Mouse (Mus musculus) spleen, embryonic (tissue): Measurements from ENCODE around the gene Zfp280d.

Experiments used
- CTCF ChIA-PET: fragments of 350-600 bp; sonication (Branson Sonifier 250); formaldehyde crosslinking; loops from one replicate; lab custom pipeline; 2022; lab: Charles Lee

Zfp280d gene

DNA sequence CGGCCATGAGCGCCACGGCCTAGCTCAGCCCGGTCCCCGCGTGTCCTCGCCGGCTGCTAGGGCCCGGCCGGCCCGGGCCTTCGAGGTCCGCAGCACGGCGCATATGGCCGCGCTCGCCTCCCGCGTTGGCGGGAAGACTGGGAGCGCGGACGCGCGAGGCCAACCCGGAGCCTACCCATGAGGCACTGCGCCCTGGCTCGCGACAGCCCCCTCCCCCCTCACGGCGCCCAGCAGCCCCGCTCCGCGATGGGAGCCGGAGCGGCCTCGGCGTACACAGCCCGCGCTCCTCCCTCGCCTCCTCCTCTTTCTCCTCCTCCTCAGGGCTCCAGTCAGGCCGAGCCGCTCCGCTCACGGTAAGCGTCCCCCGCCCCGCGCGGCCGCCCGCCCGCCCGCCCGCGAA, at the start of gene Zfp280d:
Gene Zfp280d (plus strand): TSS at position 184 of the 400 bp plus-strand sequence.
- CTCF ChIA-PET = no interaction called here

DNA sequence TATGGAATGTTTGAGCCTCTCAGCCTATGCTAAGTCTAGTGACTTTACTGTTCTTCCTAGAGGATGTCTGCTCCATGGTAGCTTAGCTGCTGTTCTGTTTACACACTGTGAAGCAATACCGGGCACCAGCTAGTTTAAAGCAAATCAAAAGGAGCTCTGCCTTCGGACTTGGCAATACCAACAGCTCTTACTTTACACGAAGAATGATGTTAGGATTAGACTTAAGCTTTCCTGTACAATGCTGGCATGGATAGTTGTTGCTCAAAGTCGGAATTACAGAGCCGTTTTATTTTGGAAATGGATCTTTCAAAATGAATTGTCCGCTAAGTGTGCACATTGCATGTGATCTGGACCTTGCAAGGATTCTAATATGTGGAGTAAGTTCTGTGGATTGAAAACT, 48.1 kb upstream of the Zfp280d start:
- CTCF ChIA-PET = no interaction called here

DNA sequence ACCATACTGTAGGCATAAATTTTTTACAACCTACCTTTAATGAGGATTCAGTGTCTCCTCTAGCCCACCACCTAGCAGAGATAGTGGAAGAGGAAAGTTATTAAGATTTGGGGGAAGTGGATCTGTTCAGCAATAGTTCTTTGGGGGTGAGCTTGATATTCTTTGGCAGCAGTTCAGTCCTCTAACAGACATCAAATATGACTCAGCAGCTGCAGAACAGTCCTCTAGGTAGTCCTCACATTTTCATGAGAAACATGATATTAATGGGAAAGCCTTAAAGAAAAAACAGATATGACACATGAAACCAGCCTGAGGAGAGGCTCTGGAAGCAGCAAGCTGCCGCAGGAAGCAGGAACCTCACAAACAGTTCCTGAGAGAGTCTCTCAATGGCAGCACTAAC, 22.0 kb upstream of the Zfp280d start:
- CTCF ChIA-PET = no interaction called here

DNA sequence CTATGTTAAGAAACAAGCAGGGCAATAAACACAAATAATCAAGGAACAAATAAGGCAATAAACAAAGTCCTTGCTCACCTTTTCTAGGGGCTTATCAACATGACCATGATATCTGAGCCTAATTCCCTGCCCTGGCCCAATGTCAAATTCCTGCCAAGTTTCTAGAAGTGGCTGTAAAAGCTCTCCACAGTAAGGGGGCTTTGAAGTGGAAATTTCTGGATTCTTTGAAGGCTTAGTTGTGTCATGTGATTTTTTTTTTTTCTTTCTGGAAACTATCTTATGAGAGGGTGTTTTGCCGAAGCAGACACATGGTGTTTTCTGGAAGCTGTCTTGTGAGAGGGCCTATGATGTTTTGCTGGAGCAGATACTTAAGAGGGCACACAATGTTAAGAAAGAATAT, 19.4 kb upstream of the Zfp280d start:
- CTCF ChIA-PET = no interaction called here

DNA sequence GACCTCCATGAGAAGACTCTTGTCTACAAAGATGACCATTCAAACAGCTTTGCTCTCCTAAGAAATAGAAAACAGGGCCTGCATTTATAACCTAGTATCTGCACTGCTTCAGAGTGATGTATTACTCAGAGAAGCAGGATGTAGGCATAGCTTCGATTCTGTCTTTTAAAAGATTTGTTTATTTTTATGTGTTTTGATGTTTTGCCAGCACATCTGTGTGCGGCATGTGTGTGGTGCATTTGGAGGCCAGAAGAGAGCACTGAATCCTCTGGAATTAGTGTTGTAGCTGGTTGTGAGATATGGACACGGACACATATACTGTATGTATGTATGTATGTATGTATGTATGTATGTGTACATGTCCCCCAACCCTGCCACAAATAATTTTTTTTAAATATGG, 18.0 kb upstream of the Zfp280d start:
- CTCF ChIA-PET = no interaction called here

DNA sequence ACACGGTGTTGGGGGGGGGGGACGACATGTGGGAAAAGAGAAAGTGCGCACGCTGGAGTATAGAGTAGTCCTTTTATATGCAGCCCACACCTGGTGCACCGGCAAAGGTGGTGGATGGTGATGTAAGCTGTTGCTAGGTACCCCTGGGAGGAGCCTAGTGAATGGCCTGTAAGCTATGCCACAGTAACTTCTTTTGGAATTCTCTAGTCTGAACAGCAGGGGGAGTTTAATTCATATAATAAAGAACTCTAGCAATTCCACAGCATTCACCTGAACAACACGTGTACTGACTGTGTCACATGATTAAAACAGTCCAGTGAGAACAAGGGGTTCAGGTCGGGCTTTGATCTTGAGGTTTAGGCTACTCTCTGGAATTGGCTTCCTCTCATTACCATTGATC, 14.3 kb upstream of the Zfp280d start:
- CTCF ChIA-PET = no interaction called here

DNA sequence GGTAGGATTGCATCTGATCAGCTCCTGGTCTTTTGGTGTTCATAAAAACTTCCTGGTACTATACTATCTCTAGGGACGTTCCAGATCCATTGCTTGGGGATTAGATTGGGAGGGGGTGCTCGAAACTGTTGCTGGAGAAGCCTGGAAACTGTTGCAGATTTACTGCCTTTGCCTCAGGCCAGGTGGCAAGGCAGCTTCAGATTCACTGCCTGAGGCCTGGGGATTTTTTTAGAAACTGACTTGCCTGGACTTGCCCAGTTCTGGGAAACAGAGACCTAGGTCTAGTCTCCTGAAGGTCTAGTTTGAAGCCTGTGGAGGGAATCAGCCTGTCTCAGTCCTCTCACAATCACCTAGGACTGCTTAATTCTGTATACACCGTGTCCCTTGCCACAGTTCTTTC, 9.8 kb upstream of the Zfp280d start:
- CTCF ChIA-PET = no interaction called here

DNA sequence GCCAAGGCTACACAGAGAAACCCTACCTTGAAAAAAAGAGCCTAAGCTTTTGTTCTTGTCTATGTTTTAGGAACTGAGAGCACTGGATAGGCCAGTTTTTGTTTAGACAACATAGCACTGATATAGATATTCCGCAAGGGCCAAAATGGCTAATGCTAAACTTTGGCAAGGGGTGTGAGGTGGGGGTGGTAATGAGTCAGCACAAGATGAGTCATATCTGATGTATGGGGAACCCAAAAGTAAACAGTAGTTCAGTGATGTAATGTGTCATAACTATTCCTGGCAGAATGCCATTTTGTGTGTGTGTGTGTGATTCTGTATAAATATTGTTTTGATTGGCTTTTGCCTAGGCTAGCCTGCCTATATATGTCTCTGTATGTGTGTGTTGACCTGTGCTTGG, 4.5 kb upstream of the Zfp280d start:
- CTCF ChIA-PET = no interaction called here

DNA sequence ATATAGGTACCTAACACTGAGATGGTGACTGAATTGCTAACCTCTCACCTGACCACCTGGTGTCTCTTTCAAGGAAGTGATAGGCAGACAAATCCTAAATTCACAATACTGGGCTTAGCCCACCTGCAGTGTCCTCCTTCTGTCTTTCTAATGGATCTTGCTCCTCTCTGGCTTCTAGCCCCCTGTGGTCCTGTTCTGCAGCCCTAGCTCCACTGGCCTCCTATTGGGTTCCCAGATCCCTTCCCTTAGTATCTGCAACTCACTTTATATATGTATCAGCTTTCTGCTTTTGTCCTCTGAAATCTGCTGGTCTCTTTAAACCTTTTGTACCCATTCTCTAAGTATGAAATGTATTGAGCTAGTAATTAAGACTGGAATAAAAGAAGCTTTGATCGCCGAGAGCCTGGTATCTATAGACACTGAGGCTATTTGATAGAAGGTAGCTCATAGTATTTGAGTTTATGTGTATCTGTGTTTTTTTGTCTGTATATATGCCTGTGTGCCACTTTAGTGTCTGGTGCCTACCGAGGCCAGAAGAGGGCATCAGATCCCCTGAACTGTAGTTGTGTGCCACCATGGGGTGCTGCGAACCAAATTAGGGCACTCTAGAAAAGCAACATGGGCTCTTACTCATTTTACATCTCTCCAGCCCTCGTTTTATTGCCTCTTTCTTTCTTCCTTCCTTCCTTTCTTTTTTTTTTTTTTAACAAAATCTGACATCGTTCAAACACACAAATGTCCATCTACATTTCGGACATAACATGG, 832 bp upstream of the Zfp280d start:
- CTCF ChIA-PET = no interaction called here

DNA sequence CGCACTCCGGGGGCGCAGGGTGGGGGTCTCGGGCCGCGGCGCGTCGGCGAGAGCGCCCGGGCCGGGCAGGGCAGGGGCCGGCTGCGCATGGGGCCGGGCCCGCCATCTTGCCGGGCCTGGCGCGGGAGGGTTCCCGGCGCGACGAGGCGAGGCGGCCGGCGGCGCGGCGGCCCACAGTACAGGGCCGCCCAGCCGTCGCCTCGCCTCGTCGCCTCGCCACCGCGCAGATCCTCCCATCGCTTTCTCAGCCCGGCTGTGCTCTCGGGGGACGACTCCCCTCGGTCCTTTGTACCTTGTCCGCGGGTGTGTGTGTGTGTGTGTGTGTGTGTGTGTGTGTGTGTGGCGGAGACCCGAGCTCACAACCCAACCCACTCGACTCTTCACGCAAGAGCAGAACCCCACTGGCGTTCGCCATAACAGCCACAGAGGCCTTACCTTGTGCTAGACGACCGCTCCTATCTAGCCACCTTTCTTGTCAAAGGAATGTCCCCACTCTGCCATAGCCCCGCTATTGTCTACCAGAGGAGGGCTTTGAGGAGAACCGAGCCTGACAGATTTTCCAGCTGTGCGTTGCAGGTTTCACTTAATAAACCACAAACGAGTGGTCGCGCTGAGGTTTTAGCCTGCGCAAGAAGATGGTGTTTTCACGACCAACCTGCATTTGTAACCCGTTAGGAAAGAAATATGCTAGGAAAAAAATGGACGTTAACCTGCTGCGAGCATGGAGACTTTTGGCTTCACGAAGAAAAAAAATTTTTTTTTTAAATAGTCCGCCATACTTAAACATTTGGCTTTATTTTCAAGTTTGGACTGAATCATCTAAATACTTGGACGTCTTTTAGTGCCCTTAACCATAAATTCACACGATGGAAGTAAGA, 680 bp downstream of the Zfp280d start:
- CTCF ChIA-PET = interaction anchor here (0.7 kb wide), 1 partner anchor 121 kb away, joined by 3 read pairs; no protein-coding TSS in a partner anchor

DNA sequence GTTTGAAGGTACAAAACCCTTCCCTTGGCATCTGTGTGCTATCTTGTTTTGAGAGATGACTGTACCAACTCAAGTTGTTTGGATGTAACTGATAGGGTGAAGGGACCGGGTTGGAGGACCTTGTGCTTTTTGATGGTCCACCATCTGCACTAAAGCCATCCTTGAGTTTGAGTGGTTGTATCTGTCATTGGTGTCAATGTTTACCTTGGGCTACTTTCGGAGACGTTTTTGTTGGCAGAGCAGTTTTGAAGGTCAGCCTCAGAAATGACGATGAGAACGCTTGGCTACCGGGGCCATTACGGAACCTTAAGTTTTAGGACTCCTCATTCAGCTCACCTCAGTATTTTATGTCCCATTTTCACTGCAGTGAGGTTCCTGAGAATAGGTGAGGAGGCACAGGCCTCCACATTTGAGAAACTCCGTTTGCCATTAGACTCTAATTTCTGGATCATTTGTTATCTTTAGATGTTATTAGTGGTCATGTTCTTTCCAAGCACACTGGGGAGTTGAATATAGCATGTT, 1.4 kb downstream of the Zfp280d start:
- CTCF ChIA-PET = interaction anchor here (0.7 kb wide), 1 partner anchor 121 kb away, joined by 3 read pairs; no protein-coding TSS in a partner anchor

DNA sequence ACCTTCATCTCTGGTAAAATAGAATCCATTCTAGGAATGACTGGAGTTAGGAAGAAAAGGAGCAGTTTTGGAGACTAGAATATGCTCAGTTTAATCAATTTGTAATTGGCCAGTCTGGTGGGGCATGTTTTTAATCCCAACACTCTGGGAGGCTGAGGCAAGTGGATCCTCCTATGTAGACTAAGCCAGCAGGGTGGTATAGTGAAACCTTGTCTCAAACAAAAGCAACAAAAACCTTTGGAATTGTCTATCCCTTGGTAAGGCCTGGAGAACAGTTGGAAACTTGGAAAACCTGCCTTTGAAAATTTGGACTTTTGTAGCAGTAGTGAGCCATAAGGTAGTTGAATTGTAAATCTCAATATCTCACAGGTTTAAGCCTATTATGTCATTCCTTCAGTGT, 2.3 kb downstream of the Zfp280d start:
- CTCF ChIA-PET = no interaction called here

DNA sequence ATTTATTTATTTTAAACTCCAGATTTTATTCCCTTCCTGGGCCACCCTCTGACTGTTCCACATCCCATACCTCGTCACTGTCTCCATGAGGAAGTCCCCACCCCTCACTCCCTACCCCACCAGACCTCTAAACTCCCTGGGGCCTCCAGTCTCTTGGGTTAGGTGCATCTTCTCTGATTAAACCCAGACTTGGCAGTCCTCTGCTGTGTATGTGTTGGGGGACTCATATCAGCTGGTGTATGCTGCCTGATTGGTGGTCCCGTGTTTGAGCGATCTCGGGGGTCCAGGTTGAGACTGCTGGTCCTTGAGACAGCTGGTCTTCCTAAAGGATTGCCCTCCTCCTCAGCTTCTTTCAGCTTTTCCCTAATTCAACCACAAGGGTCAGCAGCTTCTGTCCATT, 5.3 kb downstream of the Zfp280d start:
- CTCF ChIA-PET = no interaction called here

DNA sequence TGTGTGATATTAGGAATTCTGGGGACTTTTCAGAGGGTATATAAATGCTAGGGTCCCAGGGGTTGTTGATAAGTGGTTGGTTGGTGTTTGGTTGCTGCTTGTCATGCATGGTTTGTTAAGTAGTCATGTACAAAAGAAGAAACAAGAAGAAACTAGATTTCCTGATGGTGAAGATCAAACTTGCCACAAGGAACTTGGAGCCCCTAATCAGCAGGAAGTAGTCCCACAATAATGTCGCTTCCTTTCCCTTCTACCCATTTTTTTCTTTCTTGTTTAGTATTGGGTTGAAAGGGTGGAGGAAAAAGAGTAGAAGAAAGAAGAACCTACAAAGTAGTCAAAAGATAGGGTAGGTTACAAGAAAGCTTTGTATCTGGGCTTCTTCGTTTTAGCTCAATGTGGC, 13.0 kb downstream of the Zfp280d start:
- CTCF ChIA-PET = no interaction called here

DNA sequence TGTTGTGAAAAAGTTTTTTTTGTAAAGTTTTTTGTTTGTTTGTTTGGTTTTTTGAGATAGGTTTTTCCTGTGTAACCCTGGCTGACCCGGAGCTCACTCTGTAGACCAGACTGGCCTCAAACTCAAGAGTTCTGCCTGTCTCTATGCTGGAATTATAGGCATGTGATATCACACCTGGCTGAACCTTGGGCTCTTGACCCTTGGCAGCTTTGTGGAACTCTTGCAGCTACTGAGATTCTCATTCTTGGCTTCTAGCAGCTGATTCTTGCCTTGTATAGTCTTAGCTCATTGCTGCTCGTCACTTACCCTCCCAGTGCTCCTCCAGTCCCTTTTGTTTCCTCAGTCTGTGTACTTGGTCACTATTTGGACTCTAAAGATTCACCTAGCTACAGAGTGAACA, 13.6 kb downstream of the Zfp280d start:
- CTCF ChIA-PET = no interaction called here

DNA sequence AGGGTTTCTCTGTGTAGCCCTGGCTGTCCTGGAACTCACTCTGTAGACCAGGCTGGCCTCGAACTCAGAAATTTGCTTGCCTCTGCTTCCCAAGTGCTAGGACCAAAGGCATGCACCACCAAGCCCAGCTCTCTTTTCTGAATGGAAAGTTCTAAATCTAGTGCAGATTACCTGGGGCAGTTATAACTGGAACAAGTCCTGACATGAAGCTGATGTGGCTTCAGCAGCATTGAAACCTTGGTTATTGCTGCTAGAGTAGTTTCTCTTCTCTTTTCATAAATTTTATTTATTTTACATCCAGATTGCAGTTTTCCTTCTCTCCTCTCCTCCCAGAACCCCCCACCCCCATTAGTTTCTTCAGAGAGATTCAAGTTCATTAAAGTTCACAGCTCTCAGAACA, 14.4 kb downstream of the Zfp280d start:
- CTCF ChIA-PET = no interaction called here

DNA sequence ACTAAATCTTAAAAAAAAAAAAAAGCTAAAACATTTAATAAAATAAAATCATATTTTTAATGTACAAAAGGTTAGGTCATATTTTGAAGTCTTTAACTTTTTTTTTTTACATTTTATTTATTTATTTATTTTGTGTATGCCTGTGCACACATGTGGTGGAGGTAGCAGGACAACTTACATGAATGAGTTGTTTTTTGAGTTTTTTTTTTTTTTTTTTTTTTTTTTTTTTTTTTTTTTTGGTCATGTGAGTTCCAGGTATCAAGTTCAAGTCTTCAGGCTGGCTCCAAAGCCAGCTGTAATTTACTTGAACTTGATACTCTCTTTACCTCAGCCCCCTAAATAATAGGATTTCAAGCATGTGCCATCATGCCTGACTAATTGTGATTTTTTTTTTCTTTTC, 19.4 kb downstream of the Zfp280d start:
- CTCF ChIA-PET = interaction anchor here (0.8 kb wide), 1 partner anchor 1956 kb away, joined by 9 read pairs; no protein-coding TSS in a partner anchor

DNA sequence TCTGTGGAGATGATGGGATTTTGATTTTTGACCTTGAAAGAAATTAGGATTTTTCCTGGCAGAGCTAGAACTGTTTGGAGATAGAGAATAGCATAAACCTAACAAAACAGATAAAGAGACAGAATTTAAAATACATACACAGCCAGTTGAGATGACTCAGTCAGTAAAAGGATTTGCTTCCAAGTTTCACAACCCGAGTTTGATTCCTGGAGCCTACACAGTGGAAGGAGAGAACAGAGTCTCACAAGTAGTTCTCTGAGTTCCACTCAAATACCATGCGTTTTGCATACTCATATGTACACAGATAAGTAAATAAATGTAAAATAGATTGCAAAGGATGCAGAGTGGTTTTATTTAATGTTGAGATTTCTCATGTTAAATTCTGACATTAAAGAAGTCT, 35.1 kb downstream of the Zfp280d start:
- CTCF ChIA-PET = no interaction called here

DNA sequence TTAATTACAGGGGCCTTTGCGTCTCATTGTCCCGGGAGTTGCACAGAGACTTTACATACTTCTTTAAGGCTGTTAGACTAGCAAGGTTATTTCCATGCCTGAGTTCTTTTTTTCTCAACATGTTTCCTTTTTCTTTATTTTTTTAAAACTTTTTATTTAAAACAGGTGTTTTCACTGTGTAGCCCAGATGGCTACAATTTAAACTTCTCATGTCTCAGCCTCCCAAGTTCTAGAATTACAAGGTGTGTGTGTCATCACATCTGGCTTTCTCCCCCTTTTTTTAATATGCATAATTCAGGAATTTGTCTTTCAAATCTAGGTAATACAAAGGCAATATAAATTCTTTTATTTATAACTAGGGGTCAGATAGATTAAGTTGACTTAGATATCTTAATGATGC, 58.6 kb downstream of the Zfp280d start:
- CTCF ChIA-PET = no interaction called here

DNA sequence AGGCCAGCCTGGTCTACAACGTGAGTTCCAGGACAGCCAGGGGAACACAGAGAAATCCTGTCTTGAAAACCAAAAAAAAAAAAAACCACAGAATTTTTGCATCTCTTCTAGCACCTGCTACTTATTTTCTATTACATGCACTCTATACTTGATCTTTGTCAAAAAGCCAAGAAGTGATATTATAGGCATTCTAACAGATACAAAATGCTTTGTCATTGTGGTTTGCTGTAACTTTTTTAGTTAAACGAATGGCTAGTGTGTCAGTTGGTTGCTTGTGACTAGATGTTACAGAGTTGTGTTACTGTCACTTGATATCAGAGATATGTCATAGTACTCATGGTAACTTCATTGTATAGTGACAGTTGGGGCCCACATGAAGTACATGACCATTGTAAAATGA, 61.4 kb downstream of the Zfp280d start:
- CTCF ChIA-PET = no interaction called here

DNA sequence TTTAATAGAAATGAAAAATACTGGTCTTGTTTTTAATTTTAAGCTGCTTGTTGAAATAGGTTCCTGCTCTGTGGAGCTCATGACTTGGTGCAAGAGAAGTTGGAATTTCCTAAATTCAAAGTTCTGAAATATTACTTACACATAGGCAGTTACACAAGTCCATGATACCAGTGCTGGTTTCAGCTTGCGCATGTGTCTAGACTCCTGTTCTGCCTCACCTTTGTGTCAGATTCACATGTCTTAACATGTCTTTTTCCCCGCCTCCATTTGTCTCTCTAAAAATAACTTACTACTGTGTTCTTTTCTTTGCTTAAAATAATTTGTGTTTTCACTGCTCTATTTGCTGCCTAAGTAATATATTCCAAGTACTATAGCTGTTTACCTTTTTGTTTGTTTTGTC, 64.5 kb downstream of the Zfp280d start:
- CTCF ChIA-PET = no interaction called here

DNA sequence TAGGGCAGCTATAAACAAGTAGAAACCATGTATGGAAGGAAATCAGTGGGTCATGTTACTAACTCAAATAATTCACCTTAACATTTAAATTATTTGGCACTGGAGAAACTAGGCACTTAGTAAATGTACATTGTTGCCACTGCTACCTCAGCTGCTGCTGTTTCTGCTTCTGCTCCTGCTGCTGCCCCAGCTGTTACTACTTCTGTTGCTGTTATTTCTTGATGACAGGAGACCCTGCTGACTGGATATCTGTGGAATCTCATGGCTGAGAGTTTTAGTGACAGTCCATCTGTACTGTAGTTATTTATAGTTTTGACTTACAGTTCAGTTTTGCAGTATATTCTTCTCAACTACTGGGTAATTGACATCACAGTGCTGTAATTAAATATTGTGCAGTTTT, 69.2 kb downstream of the Zfp280d start:
- CTCF ChIA-PET = no interaction called here

DNA sequence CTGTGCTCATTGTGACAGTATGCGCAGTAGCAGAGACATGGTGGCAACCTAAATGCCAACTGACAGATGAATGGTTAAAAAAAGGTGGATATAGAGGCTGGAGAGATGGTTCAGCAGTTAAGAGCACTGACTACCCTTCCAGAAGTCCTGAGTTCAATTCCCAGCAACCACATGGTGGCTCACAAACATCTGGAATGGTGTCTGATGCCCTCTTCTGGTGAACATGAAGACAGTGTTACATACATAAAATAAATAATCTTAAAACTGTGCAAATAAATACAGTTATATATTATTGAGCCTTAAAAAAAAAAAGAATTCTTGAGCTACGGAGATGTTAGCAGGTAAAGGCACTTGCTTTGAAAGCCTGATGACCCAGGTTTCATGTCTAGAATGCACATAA, 97.7 kb downstream of the Zfp280d start:
- CTCF ChIA-PET = interaction anchor here (0.7 kb wide), 1 partner anchor 112 kb away, joined by 30 read pairs; no protein-coding TSS in a partner anchor
